Mouse (Mus musculus) ES-E14 (cell line): ENCODE measurements around the gene Angptl4. TPM values are rescaled to one million over a fixed set of nuclear protein-coding genes. Genes with fewer than 3 reads are reported as not detected.
A peak's percentile ranks its signal among the peaks of the same experiment; 100 is the strongest.

ENCODE experiments used
- DNase-seq: peaks from one replicate; pipeline ENCODE4 v3.0.0-alpha.2; 2013; ENCODE audit warnings: low read depth, low spot score
- H3K27ac ChIP-seq: 2 replicates; pipeline ENCODE4 v1.5.1; 2012; ENCODE audit warnings: low read depth, mild to moderate bottlenecking, low read length, moderate library complexity, mixed read lengths; ENCODE audit not compliant: poor library complexity, insufficient read depth, severe bottlenecking
- H3K36me3 ChIP-seq: 2 replicates; pipeline ENCODE4 v1.6.1; 2012; ENCODE audit warnings: mild to moderate bottlenecking, low read length, moderate library complexity, mixed read lengths; ENCODE audit not compliant: control insufficient read depth, poor library complexity, insufficient read depth, severe bottlenecking
- H3K4me1 ChIP-seq, 2 experiments: fragments of 150-350 bp in 1 of 2; sonication (generic) in 1 of 2; 2 replicates each; pipeline ENCODE4 v1.6.1; 2012; ENCODE audit warnings: low read length in 2 of 2, mild to moderate bottlenecking in 1 of 2, mixed read lengths in 1 of 2; ENCODE audit not compliant: control insufficient read depth in 2 of 2, insufficient read depth in 2 of 2, poor library complexity in 1 of 2
- H3K4me3 ChIP-seq, 2 experiments: fragments of 150-350 bp in 1 of 2; sonication (generic) in 1 of 2; 2 replicates each; pipeline ENCODE4 v1.5.1; 2012; ENCODE audit warnings: low read length in 2 of 2, low read depth in 1 of 2, mild to moderate bottlenecking in 1 of 2, mixed read lengths in 1 of 2; ENCODE audit not compliant: insufficient read depth in 1 of 2, poor library complexity in 1 of 2, severe bottlenecking in 1 of 2
- H3K9ac ChIP-seq: 2 replicates; pipeline ENCODE4 v1.6.1; 2012; ENCODE audit warnings: low read depth, mild to moderate bottlenecking, low read length, mixed read lengths; ENCODE audit not compliant: poor library complexity, insufficient read depth, severe bottlenecking
- H3K9me3 ChIP-seq: fragments of 150-350 bp; sonication (generic); 2 replicates; pipeline ENCODE4 v1.6.1; 2012; ENCODE audit warnings: low read depth, mild to moderate bottlenecking, low read length; ENCODE audit not compliant: control insufficient read depth, insufficient read depth
- CHD2 ChIP-seq: IDR thresholded peaks from 2 replicates; pipeline ENCODE4 v1.6.1; 2014; ENCODE audit warnings: mild to moderate bottlenecking, low read depth, low read length, inconsistent platforms
- HCFC1 ChIP-seq: IDR thresholded peaks from 2 replicates; pipeline ENCODE4 v1.6.1; 2012; ENCODE audit warnings: low read length, inconsistent platforms, borderline replicate concordance; ENCODE audit not compliant: insufficient read depth
- MAFK ChIP-seq: IDR thresholded peaks from 2 replicates; pipeline ENCODE4 v1.6.1; 2014; ENCODE audit warnings: mild to moderate bottlenecking, low read depth, low read length, inconsistent platforms; ENCODE audit not compliant: insufficient read depth
- ZC3H11A ChIP-seq: IDR thresholded peaks from 2 replicates; pipeline ENCODE4 v1.6.1; 2012; ENCODE audit warnings: low read depth, mild to moderate bottlenecking, inconsistent platforms, low read length, borderline replicate concordance
- ZNF384 ChIP-seq: IDR thresholded peaks from 2 replicates; pipeline ENCODE4 v1.6.1; 2012; ENCODE audit warnings: low read depth, low read length, inconsistent platforms
- in situ Hi-C, 2 experiments: fragments of 600-800 bp; cut with MboI; formaldehyde crosslinking; loops; one replicate each; pipeline ENCODE4 v1.15.1; 2025; ENCODE audit warnings: low sequenced_read_pairs in 2 of 2, inconsistent platforms in 1 of 2; ENCODE audit not compliant: unreplicated experiment in 2 of 2
- total RNA-seq: library from RNA; depleted of rRNA; stranded (reverse); fragments of 300-350 nt; gene quantifications from 2 replicates; pipeline ENCODE4 v1.2.3, GENCODE M21; 2012

Angptl4 gene
- total RNA-seq, 1 experiment, result 30.5 TPM

GRCm38 (mm10) chr17:33784939-33785338 is 3.3 kb upstream of the Angptl4 start:
- H3K36me3 ChIP-seq, result no peaks in the 10 kb centered on the region
- H3K4me3 ChIP-seq, result no peak overlapping the region
- H3K9ac ChIP-seq, result no peak overlapping the region
- no peaks in the 10 kb centered on the region for H3K9me3 ChIP-seq
- in situ Hi-C loops, result no loop called here
- H3K4me1 ChIP-seq, result peaks cover 3 to 14% of the 10 kb centered on the region in 2 experiments; a peak in 3 of 4 replicates
- no peak for TF ChIP-seq MAFK
- no peak for TF ChIP-seq HCFC1
- TF ChIP-seq ZNF384, result no peak
- no peak for TF ChIP-seq CHD2
- no peak for TF ChIP-seq ZC3H11A
- no peak for DNase-seq
- H3K27ac ChIP-seq, result no peak overlapping the region

- no peak for TF ChIP-seq ZC3H11A
- TF ChIP-seq ZNF384, result no peak
- TF ChIP-seq MAFK, result no peak
- TF ChIP-seq CHD2, result no peak
- TF ChIP-seq HCFC1, result no peak
- no peak for DNase-seq
- no peaks in the 10 kb centered on the region for H3K9me3 ChIP-seq
- H3K4me3 ChIP-seq, result no peak overlapping the region
- H3K4me1 ChIP-seq, result peaks cover 3 to 26% of the 10 kb centered on the region in 2 experiments; a peak in 3 of 4 replicates
- in situ Hi-C loops, result no loop called here
- no peak overlapping the region for H3K9ac ChIP-seq
- peaks cover 2% of the 10 kb centered on the region for H3K36me3 ChIP-seq
- no peak overlapping the region for H3K27ac ChIP-seq
Observed at GRCm38 (mm10) chr17:33783408-33783807, 1.8 kb upstream of the Angptl4 start.

GRCm38 (mm10) chr17:33782067-33782466 is 437 bp upstream of the Angptl4 start:
- H3K4me1 ChIP-seq, result peaks cover 3 to 27% of the 10 kb centered on the region in 2 experiments; a peak in 3 of 4 replicates

GRCm38 (mm10) chr17:33780431-33780830 is 1.2 kb downstream of the Angptl4 start:
- peaks cover 3 to 22% of the 10 kb centered on the region in 2 experiments; a peak in 3 of 4 replicates for H3K4me1 ChIP-seq
- no peak overlapping the region for H3K27ac ChIP-seq

More at GRCm38 (mm10) chr17:33782067-33782466, 437 bp upstream of the Angptl4 start:
- no peak for DNase-seq
- peak overlapping the region; percentile 56 to 84; a peak in 2 of 4 replicates for H3K4me3 ChIP-seq
- H3K9ac ChIP-seq, result peak overlapping the region; percentile 73; the same call in 1 of the 2 replicates
- H3K27ac ChIP-seq, result no peak overlapping the region
- H3K9me3 ChIP-seq, result no peaks in the 10 kb centered on the region
- H3K36me3 ChIP-seq, result peaks cover 11% of the 10 kb centered on the region
- no peak for TF ChIP-seq ZC3H11A
- no peak for TF ChIP-seq ZNF384
- TF ChIP-seq CHD2, result no peak
- TF ChIP-seq MAFK, result no peak
- no peak for TF ChIP-seq HCFC1
- in situ Hi-C loops, result no loop called here

GRCm38 (mm10) chr17:33779967-33780295 is 1.7 kb downstream of the Angptl4 start:
- DNase-seq, result no peak
- Histone ChIP-seq H3K4me3 (peak overlapping the region in 1 of 2 experiments; percentile 56; a peak in 1 of 4 replicates), H3K27ac (no peak overlapping the region), H3K9me3 (no peaks in the 10 kb centered on the region), H3K36me3 (peaks cover 21% of the 10 kb centered on the region), H3K4me1 (peaks cover 3 to 22% of the 10 kb centered on the region in 2 experiments; a peak in 3 of 4 replicates), H3K9ac (no peak overlapping the region)
- TF ChIP-seq ZC3H11A (no peak), CHD2 (no peak), MAFK (no peak), ZNF384 (no peak), HCFC1 (no peak)
- in situ Hi-C loops, result no loop called here

More at GRCm38 (mm10) chr17:33780431-33780830, 1.2 kb downstream of the Angptl4 start:
- Histone ChIP-seq H3K4me3 (peak overlapping the region; percentile 56 to 84), H3K9ac (peak overlapping the region; percentile 73), H3K36me3 (peaks cover 17% of the 10 kb centered on the region), H3K9me3 (no peaks in the 10 kb centered on the region)
- in situ Hi-C loops, result no loop called here
- no peak for DNase-seq
- no peak for TF ChIP-seq MAFK
- no peak for TF ChIP-seq ZC3H11A
- TF ChIP-seq CHD2, result no peak
- no peak for TF ChIP-seq HCFC1
- no peak for TF ChIP-seq ZNF384
